Mouse (Mus musculus) MEL (cell line): ENCODE data around the gene Rer1. TPM values are rescaled to one million over a fixed set of nuclear protein-coding genes. Genes with fewer than 3 reads are reported as not detected.

ENCODE experiments used
- DNase-seq: peaks from one replicate; pipeline ENCODE4 v3.0.0; 2011; ENCODE audit warnings: low read depth, low spot score
- H3K27ac ChIP-seq: 2 replicates; pipeline ENCODE4 v1.5.1; 2012; ENCODE audit warnings: low read depth, mild to moderate bottlenecking, control low read depth, low read length, moderate library complexity; ENCODE audit not compliant: control insufficient read depth
- H3K27me3 ChIP-seq, 2 experiments: fragments of 150-350 bp in 1 of 2; sonication (generic) in 1 of 2; 2 replicates each; pipeline ENCODE4 v1.6.1; 2012; ENCODE audit warnings: low read length in 2 of 2, mild to moderate bottlenecking in 2 of 2, improper control_type of control experiment in 1 of 2, moderate library complexity in 1 of 2; ENCODE audit not compliant: insufficient read depth in 2 of 2, control insufficient read depth in 1 of 2
- H3K36me3 ChIP-seq, 2 experiments: 2 replicates each; pipeline ENCODE4 v1.6.1; 2012 to 2014; ENCODE audit warnings: low read length in 2 of 2, improper control_type of control experiment in 1 of 2, inconsistent platforms in 1 of 2, mild to moderate bottlenecking in 1 of 2; ENCODE audit not compliant: insufficient read depth in 2 of 2, control insufficient read depth in 1 of 2
- H3K4me1 ChIP-seq, 2 experiments: fragments of 150-350 bp in 1 of 2; sonication (generic) in 1 of 2; 2 replicates each; pipeline ENCODE4 v1.6.1; 2012; ENCODE audit warnings: low read length in 2 of 2, improper control_type of control experiment in 1 of 2, mild to moderate bottlenecking in 1 of 2; ENCODE audit not compliant: insufficient read depth in 2 of 2, control insufficient read depth in 1 of 2
- H3K4me3 ChIP-seq, 2 experiments: fragments of 150-350 bp in 1 of 2; sonication (generic) in 1 of 2; 2 replicates each; pipeline ENCODE4 v1.5.1; 2012; ENCODE audit warnings: low read depth in 2 of 2, low read length in 2 of 2, mild to moderate bottlenecking in 2 of 2, moderate library complexity in 2 of 2, control low read depth in 1 of 2, improper control_type of control experiment in 1 of 2; ENCODE audit not compliant: control insufficient read depth in 1 of 2, insufficient read depth in 1 of 2
- H3K79me2 ChIP-seq: 2 replicates; pipeline ENCODE4 v1.6.1; 2012; ENCODE audit warnings: mild to moderate bottlenecking, low read length, moderate library complexity; ENCODE audit not compliant: control insufficient read depth, poor library complexity, insufficient read depth
- H3K9ac ChIP-seq: 2 replicates; pipeline ENCODE4 v1.6.1; 2012; ENCODE audit warnings: low read depth, mild to moderate bottlenecking, control low read depth, low read length, moderate library complexity; ENCODE audit not compliant: control insufficient read depth, poor library complexity, severe bottlenecking
- H3K9me3 ChIP-seq: fragments of 150-350 bp; sonication (generic); replicated peaks from 2 replicates; pipeline ENCODE4 v1.6.1; 2012; ENCODE audit warnings: mild to moderate bottlenecking, low read length, improper control_type of control experiment, moderate library complexity; ENCODE audit not compliant: insufficient read depth
- BHLHE40 ChIP-seq: IDR thresholded peaks from 2 replicates; pipeline ENCODE4 v1.6.1; 2012; ENCODE audit warnings: low read depth, mild to moderate bottlenecking, inconsistent platforms, low read length, improper control_type of control experiment, borderline replicate concordance
- EP300 ChIP-seq, 2 experiments: IDR thresholded peaks; 2 replicates each; pipeline ENCODE4 v1.6.1; 2011; ENCODE audit warnings: improper control_type of control experiment in 2 of 2, low read length in 2 of 2, low read depth in 1 of 2, mild to moderate bottlenecking in 1 of 2
- HCFC1 ChIP-seq: IDR thresholded peaks from 2 replicates; pipeline ENCODE4 v1.6.1; 2012; ENCODE audit warnings: low read depth, mild to moderate bottlenecking, inconsistent platforms, low read length, improper control_type of control experiment, moderate library complexity
- KAT2A ChIP-seq: conservative IDR thresholded peaks from 2 replicates; pipeline ENCODE4 v1.6.1; 2012; ENCODE audit warnings: low read depth, low read length, improper control_type of control experiment, inconsistent platforms
- MEF2A ChIP-seq: IDR thresholded peaks from 2 replicates; pipeline ENCODE4 v1.6.1; 2014; ENCODE audit warnings: low read depth, mild to moderate bottlenecking, inconsistent platforms, low read length, improper control_type of control experiment; ENCODE audit not compliant: poor library complexity, insufficient replicate concordance, severe bottlenecking; ENCODE audit errors: extremely low read depth
- MXI1 ChIP-seq: IDR thresholded peaks from 2 replicates; pipeline ENCODE4 v1.6.1; 2011; ENCODE audit warnings: mild to moderate bottlenecking, low read depth, low read length, improper control_type of control experiment
- MYB ChIP-seq: IDR thresholded peaks from 2 replicates; pipeline ENCODE4 v1.6.1; 2011; ENCODE audit warnings: mild to moderate bottlenecking, low read depth, low read length, improper control_type of control experiment
- SIN3A ChIP-seq: IDR thresholded peaks from 2 replicates; pipeline ENCODE4 v1.6.1; 2012; ENCODE audit warnings: low read length, improper control_type of control experiment, inconsistent platforms
- TBP ChIP-seq: IDR thresholded peaks from 2 replicates; pipeline ENCODE4 v1.8.0; 2011; ENCODE audit warnings: low read depth, low read length, improper control_type of control experiment
- USF1 ChIP-seq: IDR thresholded peaks from 2 replicates; pipeline ENCODE4 v1.6.1; 2014; ENCODE audit warnings: low read depth, mild to moderate bottlenecking, inconsistent platforms, low read length, improper control_type of control experiment, moderate library complexity
- ZC3H11A ChIP-seq: IDR thresholded peaks from 2 replicates; pipeline ENCODE4 v1.6.1; 2012; ENCODE audit warnings: low read depth, mild to moderate bottlenecking, inconsistent platforms, low read length, improper control_type of control experiment
- ZKSCAN1 ChIP-seq: IDR thresholded peaks from 2 replicates; pipeline ENCODE4 v1.6.1; 2012; ENCODE audit warnings: low read depth, mild to moderate bottlenecking, inconsistent platforms, low read length, improper control_type of control experiment, moderate library complexity
- ZNF384 ChIP-seq: IDR thresholded peaks from 2 replicates; pipeline ENCODE4 v1.6.1; 2012; ENCODE audit warnings: low read depth, mild to moderate bottlenecking, inconsistent platforms, low read length, improper control_type of control experiment
- polyA plus RNA-seq, 2 experiments: library from polyadenylated mRNA; stranded (reverse) in 1 of 2; unstranded in 1 of 2; fragments of >175 nt in 1 of 2; fragments of >200 nt in 1 of 2; gene quantifications; 2 replicates each; pipeline versions ENCODE4 v1.2.1 to v1.2.4; 2012; ENCODE audit warnings: low replicate concordance in 2 of 2, low read depth in 1 of 2; ENCODE audit not compliant: insufficient read length in 2 of 2, insufficient read depth in 1 of 2, missing spikeins in 1 of 2
- total RNA-seq: library from RNA; depleted of rRNA; stranded (reverse); fragments of 300-350 nt; gene quantifications from 2 replicates; pipeline ENCODE4 v1.2.3, GENCODE M21; 2012

The Rer1 gene
- total and polyA plus RNA-seq, 3 experiments, result 114 to 379 (median 140) TPM

DNA sequence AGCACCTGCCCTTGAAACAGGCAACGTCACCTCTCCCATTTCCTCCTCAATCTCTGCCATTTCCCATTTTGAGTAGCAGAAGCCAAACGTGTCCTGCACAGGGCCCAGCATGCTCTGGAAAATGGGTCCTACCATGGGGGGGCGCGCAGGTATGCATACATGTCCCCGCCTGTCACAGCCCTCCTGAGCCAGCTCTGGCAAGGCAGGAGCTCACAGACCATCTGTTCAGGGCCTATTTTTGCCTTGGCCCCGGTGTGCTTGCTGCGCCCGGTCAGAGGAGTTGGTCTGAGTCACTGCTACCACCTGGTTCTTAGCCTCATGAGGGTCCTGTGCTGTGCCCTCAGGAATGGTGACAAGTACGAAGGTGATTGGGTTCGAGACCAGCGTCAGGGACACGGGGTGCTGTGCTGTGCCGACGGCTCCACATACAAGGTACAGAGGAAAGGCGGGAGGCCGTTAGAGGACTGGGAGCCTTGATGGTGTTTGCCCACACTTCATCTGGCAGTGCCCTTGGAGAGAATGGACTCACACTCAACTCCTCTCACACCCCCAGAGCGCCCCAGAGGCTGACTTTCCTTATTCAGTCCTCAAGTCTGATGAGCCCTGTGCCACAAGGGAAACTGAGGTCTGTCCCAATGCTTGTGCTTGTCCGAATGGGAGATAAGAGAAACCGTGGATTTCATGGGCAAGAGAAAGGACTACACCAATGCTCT lies 6.7 kb upstream of the Rer1 start:
- Histone ChIP-seq H3K27ac (no peak overlapping the region), H3K9ac (no peak overlapping the region), H3K36me3 (no peaks in the 10 kb centered on the region), H3K4me1 (no peaks in the 10 kb centered on the region), H3K27me3 (no peaks in the 10 kb centered on the region)
- TF ChIP-seq MEF2A (no peak), MXI1 (no peak), HCFC1 (no peak), ZC3H11A (no peak), ZNF384 (no peak), MYB (no peak), KAT2A (no peak), BHLHE40 (no peak), USF1 (no peak), ZKSCAN1 (no peak), EP300 (IDR thresholded peaks at IDR 0.05; ENCODE audit: low read depth in 1 of 2, low read length in 2 of 2) (no peak), SIN3A (no peak), TBP (no peak)
- TF ChIP-seq, all 39 proteins: peak for 0
- H3K79me2 ChIP-seq, result no peaks in the 10 kb centered on the region
- no peaks in the 10 kb centered on the region for H3K9me3 ChIP-seq
- no peak for DNase-seq
- H3K4me3 ChIP-seq, result no peak overlapping the region

DNA sequence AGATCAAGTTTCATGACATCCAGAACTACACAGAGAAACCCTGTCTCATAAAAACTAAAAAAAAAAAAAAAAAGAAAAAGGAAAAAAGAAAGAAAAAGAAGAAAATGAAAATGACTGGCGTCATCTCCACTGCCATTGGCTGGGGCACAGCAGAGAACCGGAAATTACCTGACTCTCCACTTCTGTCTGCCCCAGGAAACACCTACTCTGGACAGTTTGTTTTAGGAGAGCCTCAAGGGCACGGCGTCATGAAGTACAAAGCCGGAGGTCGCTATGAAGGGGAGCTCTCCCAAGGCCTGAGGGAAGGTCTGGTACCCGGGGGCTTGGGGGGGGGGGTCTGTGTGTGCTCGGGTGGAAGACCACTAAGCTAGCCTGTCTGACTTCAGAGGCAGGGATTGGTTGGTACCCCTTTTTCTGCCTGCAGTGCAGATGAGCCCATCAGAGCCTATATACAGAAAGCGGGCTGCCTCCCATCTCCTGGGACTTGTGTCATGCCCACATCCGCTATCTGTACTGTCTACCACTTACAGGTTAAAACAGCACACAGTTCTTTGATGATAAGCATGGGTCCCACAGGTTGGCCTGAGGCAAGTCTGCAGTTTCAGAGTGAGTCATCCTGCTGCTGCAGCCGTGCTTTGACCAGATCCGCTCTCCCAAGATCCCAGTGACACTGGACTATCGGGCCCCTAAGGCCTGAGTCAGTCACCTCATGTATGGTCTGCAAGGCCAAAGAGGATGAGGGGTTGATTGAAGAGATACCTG lies 4.7 kb upstream of the Rer1 start:
- no peak overlapping the region for H3K27ac ChIP-seq
- no peaks in the 10 kb centered on the region for H3K9me3 ChIP-seq
- H3K27me3 ChIP-seq, result no peaks in the 10 kb centered on the region
- H3K79me2 ChIP-seq, result peaks cover 2% of the 10 kb centered on the region; the same call in 1 of the 2 replicates
- H3K36me3 ChIP-seq, result peaks cover 0 to 2% of the 10 kb centered on the region in 2 experiments; a peak in 1 of 4 replicates
- H3K4me1 ChIP-seq, result peaks cover 0 to 7% of the 10 kb centered on the region in 2 experiments; a peak in 1 of 4 replicates
- no peak for DNase-seq
- TF ChIP-seq ZC3H11A, result no peak
- no peak overlapping the region for H3K4me3 ChIP-seq
- H3K9ac ChIP-seq, result no peak overlapping the region
